Mouse (Mus musculus) yolk sac, embryonic 10.5 days (tissue): ENCODE measurements around the gene Dlgap3.

Experiments
- DNase-seq: peaks from one replicate; pipeline ENCODE4 v3.0.0-alpha.2; 2017; ENCODE audit warnings: low spot score

Dlgap3 gene

GRCm38 (mm10) chr4:127174075-127174899 lies 5.3 kb downstream of the Dlgap3 start:
- no peak for DNase-seq

DNA sequence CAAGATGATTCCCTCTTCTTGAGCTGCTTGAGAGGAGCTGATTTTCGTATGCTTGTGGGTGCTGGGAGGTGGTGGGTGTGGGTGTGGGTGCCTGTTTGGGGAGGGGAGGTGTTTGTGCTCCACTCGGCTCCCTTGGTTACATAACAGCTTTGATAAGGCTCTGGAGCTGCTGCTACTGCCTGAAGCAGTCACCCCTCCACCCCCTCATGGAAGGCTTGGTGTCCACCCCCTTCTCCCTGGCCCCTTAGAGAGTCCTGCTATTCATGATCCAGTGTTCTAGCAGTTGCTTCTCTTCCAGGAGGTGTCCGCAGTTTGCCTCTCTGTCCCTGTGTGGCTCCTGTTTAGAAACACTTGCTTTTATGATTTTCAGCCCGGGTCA lies 5.9 kb downstream of the Dlgap3 start:
- no peak for DNase-seq

- no peak for DNase-seq
Measured at GRCm38 (mm10) chr4:127177961-127178360, 9.0 kb downstream of the Dlgap3 start.

DNA sequence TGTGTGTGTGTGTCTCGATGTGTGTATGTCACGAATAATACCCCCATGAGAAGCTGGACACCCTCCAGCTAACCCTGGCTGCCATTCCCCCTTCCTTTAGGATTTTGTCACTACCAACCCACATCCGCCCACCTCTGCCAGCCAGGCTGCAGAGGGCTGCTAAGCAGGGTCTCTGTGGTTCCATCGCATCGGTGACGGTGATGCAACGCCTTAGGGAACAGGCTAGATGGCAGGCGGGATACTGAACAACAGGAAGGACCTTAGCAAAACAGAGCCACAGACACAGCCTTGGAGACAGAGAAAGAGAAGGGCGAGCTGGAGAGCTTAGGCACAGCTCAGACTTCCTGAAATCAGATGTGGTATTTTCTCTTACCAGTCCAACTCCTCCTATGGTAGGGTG lies 9.7 kb downstream of the Dlgap3 start:
- DNase-seq, result no peak

DNA sequence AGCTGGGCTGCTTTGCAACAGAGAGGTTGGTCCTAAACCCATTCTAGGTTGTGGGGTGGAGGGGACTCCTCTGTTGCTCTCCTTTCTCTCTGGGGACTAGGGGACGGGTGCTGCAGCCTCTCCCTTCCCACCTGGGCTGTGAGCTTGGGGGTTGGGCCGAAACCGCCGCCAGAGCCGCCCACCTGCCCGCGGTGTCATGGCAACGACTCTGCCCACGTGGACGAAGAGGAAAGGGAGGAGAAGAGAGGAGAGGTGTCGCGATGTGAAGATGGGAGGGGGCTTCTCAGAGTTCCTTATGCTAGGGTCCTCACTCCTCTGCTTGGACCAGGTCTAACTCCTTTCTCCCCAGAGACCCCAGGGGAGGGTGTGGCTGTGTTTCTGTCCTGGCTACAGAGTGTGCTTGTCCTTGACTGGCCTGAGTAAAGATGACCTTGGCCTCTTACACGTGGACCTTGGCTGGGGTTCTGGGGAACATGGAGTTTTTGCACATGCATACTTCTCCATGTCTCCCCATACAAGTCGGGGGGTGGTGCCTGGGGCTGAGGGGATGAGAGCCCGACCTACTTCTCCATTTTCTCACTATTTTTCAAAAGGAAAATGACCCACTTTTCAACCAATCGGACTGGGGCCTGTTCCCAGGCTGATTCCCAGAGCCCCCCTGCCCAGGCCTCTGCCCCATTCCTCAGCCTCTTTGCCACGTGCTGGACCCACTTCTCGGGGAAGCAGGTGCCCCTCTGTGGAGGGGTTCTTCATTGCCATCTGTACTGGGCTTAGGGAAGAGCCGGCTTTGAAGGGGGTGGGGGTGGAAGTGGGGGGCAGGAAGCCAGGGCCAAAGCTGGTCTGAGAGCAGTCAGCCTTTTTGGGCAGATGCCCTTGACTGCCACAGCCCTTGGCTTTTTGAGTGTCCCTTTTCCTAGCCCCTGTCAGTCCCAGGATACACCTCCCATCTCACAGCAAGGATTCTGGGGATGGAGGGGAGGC lies 10.8 kb downstream of the Dlgap3 start:
- no peak for DNase-seq

DNA sequence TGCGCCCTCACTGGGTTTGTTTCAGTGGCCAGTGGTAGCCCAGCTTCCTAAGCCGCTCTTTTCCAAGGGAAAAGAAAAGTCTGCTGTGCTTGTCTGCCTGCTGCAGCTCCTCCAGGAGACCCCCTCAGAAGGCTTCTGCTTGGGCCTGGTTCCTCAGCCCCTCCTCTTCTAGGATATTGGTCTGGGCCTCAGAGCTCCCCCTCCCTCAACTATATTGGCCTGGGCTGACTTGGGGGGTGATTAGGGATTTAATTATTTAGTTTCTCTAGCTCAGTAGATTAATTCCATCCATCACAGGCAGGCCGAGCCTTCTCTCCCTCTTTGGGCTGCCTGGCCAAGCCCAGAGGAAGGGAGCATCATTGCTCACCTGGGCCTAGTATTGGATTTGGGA lies 11.4 kb downstream of the Dlgap3 start:
- DNase-seq, result no peak

DNA sequence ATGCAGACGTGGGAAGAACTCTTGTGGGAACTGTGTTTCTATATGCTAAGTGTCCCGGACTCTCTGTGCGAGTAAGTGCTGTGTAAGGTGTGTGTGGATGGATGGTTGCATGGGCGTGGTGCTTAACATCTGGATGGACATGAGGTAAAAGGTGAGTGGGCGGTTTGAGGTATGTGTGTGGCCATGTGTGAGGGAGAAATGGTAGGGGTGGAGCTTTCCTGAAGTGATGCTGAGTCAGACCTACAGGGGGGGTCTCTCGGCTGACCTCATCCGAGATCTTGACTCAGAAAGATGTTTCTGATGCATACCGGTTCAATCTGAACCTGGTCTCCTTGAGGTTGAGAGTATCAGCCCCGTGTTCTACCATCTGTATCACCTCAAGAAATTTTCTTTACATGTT lies 12.0 kb downstream of the Dlgap3 start:
- no peak for DNase-seq

DNA sequence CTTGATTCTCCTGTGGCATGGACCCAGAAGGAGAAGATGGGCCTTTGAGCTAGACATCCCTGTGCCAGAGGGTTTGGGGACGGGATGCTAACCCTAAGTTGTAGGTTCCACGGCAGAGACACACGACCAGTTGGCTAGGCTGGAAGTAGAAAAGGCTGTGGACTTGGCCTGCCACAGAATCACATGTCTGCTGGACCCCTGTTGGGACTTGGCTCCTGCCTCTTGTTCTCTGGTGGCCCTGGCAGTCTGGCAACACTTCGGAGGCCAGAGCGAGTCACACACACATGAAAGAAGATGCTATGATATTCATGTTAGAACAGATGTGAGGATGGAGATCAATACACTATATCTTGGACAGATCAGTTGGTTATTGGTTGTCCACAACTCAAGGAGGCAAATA lies 14.9 kb downstream of the Dlgap3 start:
- no peak for DNase-seq

GRCm38 (mm10) chr4:127190921-127191320 lies 21.9 kb downstream of the Dlgap3 start:
- DNase-seq, result no peak

GRCm38 (mm10) chr4:127192704-127193103 lies 23.7 kb downstream of the Dlgap3 start:
- DNase-seq, result no peak

- no peak for DNase-seq
Measured at GRCm38 (mm10) chr4:127193378-127194155, 24.6 kb downstream of the Dlgap3 start.

DNA sequence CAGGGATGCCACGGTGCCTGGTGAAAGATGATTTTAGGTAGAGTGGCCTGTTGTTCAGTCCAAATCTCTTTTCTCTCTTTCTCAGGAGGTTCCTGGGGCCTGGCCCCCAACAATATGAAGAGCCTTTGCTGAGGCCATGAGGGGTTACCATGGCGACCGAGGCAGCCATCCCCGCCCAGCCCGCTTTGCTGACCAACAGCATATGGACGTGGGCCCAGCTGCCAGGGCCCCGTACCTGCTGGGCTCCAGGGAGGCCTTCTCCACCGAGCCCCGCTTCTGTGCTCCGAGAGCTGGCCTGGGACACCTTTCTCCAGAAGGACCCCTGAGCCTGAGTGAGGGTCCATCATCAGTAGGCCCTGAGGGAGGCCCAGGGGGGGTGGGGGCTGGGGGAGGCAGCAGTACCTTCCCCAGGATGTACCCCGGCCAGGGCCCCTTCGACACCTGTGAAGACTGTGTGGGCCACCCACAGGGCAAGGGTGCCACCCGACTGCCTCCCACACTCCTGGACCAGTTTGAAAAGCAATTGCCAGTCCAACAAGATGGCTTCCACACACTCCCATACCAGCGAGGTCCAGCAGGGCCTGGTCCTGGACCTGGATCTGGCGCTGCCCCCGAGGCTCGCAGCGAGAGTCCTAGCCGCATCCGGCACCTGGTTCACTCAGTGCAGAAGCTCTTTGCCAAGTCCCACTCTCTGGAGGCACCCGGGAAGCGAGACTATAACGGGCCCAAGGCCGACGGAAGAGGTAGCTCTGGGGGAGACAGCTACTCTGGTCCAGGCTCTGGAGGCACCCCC lies 25.7 kb downstream of the Dlgap3 start:
- no peak for DNase-seq

GRCm38 (mm10) chr4:127198609-127199008 lies 29.6 kb downstream of the Dlgap3 start:
- no peak for DNase-seq

- no peak for DNase-seq
Measured at GRCm38 (mm10) chr4:127199406-127199805, 30.4 kb downstream of the Dlgap3 start.

DNA sequence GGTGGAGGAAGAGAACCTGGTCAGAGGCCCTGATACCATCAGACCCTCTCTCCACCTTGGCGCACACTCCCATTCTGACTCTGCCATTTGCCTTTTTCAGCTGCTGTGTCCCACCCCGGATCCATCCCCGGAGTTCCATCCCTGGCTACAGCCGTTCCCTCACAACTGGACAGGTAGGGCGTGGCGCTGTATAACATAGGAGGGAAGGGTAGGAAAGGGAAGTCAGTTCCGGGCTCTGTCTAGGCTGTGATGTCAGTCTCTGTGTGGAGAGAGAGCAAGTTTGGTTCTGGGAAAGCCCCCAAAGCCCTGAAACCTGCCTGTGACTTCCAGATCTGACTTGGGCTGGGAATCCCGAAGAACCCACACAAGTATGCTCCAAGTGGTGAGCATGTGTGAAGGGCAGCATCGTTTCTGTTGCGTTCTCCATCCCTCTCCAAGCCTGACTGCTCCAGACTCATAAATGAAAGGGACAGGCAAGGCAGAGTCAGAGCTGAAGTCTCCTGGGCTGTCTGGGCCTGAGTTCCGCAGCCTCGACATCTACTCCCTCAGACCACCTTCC lies 31.2 kb downstream of the Dlgap3 start:
- no peak for DNase-seq

DNA sequence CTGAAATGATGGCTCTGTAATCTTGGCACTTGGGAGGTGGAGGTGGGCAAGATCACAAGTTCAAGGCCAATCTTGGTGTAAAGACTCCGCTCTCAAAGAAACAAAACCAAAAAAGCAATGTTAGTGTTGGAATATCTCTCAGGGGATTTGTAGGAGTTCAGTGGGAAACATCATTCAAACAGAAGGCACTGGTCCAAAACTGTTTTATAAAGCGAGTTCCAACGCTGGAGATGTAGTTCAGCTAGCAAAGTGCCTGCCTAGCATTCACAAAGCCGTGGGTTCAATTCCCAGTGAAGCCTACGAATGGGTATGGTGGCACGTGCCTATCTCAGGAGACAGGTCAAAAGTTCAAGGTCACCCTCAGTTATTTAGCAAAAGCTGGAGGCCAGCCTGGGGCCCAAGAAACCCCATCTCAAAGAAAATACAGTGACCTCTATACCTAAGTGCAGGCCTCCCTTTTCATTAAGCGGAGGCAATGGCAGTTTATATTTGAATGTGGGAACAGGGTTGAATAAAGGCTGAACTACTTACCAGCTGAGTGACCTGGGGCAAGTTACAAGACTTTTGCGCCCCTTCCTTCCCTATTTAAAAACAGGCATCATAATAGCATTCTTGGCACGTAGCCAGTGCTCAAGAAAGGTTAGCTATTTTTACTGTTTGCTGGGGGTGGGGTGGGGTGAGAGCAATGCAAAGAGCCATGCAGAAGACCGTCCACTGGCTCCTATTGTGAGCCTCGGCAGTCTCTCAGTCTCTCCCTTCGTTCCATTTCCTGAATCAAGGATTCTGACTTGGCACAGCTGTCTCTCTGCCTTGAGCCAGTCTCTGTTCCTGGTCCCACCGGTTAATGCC lies 32.0 kb downstream of the Dlgap3 start:
- DNase-seq, result no peak

GRCm38 (mm10) chr4:127203081-127203480 lies 34.1 kb downstream of the Dlgap3 start:
- no peak for DNase-seq

DNA sequence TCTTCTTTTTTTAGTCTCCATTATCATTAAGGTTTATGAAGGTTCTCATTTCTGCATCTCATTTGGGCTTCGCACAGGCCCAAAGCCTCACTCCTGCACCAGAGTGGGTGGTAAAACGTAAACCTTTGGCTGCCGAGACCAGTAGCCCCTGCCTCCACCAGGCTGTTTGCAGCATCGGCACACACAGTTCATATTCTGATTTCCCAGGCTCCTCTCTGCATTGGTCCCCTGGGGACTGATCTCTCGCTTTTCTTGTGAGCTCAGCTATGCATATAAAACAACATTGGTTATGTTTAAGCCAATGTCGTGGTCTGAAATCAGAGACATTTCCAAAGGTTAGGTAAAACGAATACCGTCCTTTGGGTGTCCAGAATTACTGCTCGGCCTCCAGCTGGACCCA lies 42.3 kb downstream of the Dlgap3 start:
- no peak for DNase-seq

- DNase-seq, result no peak
Measured at GRCm38 (mm10) chr4:127214510-127214909, 45.5 kb downstream of the Dlgap3 start.

GRCm38 (mm10) chr4:127215103-127215502 lies 46.1 kb downstream of the Dlgap3 start:
- no peak for DNase-seq
